Mouse (Mus musculus) ovary, postnatal 10 days (tissue): ENCODE measurements around the gene 9930111J21Rik2.
"Not testable (repeated sequence)": the region's sequence is repeated elsewhere in the genome, so short reads cannot be mapped to it uniquely, and the experiment has no call there.

ENCODE experiments used
- DNase-seq: peaks from one replicate; pipeline ENCODE4 v3.0.0; 2022; ENCODE audit warnings: low spot score

Gene 9930111J21Rik2

GRCm38 (mm10) chr11:49077012-49077411 is 26.0 kb upstream of the 9930111J21Rik2 start:
- no peak for DNase-seq

GRCm38 (mm10) chr11:49076001-49076757 is 25.1 kb upstream of the 9930111J21Rik2 start, which contains the start of gene Ifi47:
TSS of gene Ifi47 (plus strand) at chr11:49076587.
- not testable (repeated sequence) for DNase-seq

- DNase-seq = no peak
Observed at GRCm38 (mm10) chr11:49068358-49068757, 17.3 kb upstream of the 9930111J21Rik2 start.

GRCm38 (mm10) chr11:49063713-49064469 is 12.8 kb upstream of the 9930111J21Rik2 start, which contains the start of gene Tgtp2:
TSS of gene Tgtp2 (minus strand) at chr11:49064206.
- DNase-seq = not testable (repeated sequence)

- not testable (repeated sequence) for DNase-seq
Observed at GRCm38 (mm10) chr11:49061865-49062264, 10.8 kb upstream of the 9930111J21Rik2 start.

- DNase-seq = not testable (repeated sequence)
Observed at GRCm38 (mm10) chr11:49060061-49060460, 9.0 kb upstream of the 9930111J21Rik2 start.

- not testable (repeated sequence) for DNase-seq
Observed at GRCm38 (mm10) chr11:49051894-49052293, 852 bp upstream of the 9930111J21Rik2 start.

GRCm38 (mm10) chr11:49050064-49050463 is 978 bp downstream of the 9930111J21Rik2 start:
- DNase-seq = not testable (repeated sequence)

- DNase-seq = not testable (repeated sequence)
Observed at GRCm38 (mm10) chr11:49012074-49012473, 39.0 kb downstream of the 9930111J21Rik2 start.

GRCm38 (mm10) chr11:49006785-49007184 is 44.3 kb downstream of the 9930111J21Rik2 start:
- not testable (repeated sequence) for DNase-seq

GRCm38 (mm10) chr11:49006317-49006716 is 44.7 kb downstream of the 9930111J21Rik2 start:
- not testable (repeated sequence) for DNase-seq

GRCm38 (mm10) chr11:49000411-49000810 is 50.6 kb downstream of the 9930111J21Rik2 start:
- DNase-seq = not testable (repeated sequence)

GRCm38 (mm10) chr11:48994018-48994417 is 57.0 kb downstream of the 9930111J21Rik2 start, which contains the start of gene Tgtp1:
TSS of gene Tgtp1 (minus strand) at chr11:48994172.
- not testable (repeated sequence) for DNase-seq

GRCm38 (mm10) chr11:48993296-48993695 is 57.7 kb downstream of the 9930111J21Rik2 start:
- not testable (repeated sequence) for DNase-seq

- not testable (repeated sequence) for DNase-seq
Observed at GRCm38 (mm10) chr11:48991740-48992520, 59.1 kb downstream of the 9930111J21Rik2 start, which contains the start of gene Gm12185. TSS of gene Gm12185 (minus strand) at chr11:48992226.

- not testable (repeated sequence) for DNase-seq
Observed at GRCm38 (mm10) chr11:48989981-48990380, 61.1 kb downstream of the 9930111J21Rik2 start.

- DNase-seq = not testable (repeated sequence)
Observed at GRCm38 (mm10) chr11:48988219-48988618, 62.8 kb downstream of the 9930111J21Rik2 start.

- not testable (repeated sequence) for DNase-seq
Observed at GRCm38 (mm10) chr11:48982848-48983247, 68.2 kb downstream of the 9930111J21Rik2 start.

GRCm38 (mm10) chr11:48980052-48980451 is 71.0 kb downstream of the 9930111J21Rik2 start:
- DNase-seq = not testable (repeated sequence)

- DNase-seq = not testable (repeated sequence)
Observed at GRCm38 (mm10) chr11:48979251-48979650, 71.8 kb downstream of the 9930111J21Rik2 start, which contains the start of gene 9930111J21Rik1. TSS of gene 9930111J21Rik1 (minus strand) at chr11:48979398.

- not testable (repeated sequence) for DNase-seq
Observed at GRCm38 (mm10) chr11:48978240-48978939, 72.7 kb downstream of the 9930111J21Rik2 start, which contains the start of gene Olfr56. TSS of gene Olfr56 (plus strand) at chr11:48978889.
